Mouse (Mus musculus): Measurements from ENCODE around the gene Sh2d3c.

Sh2d3c gene

DNA sequence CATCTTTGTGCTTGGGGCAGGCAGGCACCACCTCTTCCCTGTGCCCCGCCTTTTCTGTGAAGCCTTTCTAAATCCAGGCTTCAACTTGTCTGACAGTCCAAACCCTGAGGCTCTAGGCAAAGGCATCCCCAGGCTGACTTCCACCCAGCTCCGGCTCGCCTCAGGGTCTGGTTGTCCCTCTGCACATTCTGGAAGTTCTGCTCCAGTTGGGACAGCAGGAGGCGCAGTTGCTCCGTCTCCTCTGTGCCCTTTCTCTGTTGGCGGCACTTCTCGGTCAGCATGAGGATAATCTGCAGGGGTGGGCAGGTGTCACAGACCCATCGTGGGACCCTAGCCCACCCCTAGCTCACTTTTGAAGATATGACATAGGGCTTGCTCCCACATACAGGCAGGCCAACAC lies 58.3 kb downstream of the Sh2d3c start:
- ATAC-seq (ENCODE audit: insufficient number of reproducible peaks, low FRiP score, low TSS enrichment) = no peak

DNA sequence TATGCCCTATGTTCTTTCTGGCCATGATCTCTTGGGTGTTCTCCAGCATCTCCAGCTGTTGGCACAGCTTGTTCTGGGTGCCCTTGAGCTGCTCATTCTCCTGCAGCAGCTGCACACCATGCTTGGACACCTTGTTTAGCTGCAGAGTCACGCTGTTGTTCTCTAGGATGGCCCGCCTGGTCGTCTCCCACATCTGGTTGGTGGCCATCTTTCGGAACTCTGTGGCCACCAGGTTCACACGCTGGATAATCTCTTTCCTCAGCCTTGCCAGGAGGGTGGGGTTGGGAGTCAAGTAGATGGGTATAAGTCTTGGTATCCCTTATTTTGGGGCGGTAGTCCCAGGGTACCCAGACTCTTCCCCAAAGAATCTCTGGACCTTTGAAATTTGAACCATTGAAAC lies 58.9 kb downstream of the Sh2d3c start:
- no peak for ATAC-seq (ENCODE audit: insufficient number of reproducible peaks, low FRiP score, low TSS enrichment)

DNA sequence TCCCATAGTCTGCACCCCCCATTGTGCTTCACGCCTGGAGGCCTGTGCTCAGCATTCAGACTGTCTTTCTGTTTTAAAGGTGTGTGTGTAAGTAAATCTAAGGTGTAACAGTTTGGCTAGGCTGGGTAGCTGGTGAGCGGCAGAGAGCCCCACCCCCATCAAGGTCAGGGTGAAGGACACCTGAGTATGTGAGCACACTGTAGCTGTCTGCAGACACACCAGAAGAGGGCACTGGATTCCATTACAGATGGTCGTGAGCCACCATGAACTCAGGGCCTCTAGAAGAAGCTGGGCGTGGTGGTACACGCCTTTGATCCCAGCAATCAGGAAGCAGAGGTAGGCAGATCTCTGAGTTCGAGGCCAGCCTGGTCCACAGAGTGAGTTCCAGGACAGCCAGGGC lies 60.9 kb downstream of the Sh2d3c start:
- ATAC-seq (ENCODE audit: insufficient number of reproducible peaks, low FRiP score, low TSS enrichment) = no peak

DNA sequence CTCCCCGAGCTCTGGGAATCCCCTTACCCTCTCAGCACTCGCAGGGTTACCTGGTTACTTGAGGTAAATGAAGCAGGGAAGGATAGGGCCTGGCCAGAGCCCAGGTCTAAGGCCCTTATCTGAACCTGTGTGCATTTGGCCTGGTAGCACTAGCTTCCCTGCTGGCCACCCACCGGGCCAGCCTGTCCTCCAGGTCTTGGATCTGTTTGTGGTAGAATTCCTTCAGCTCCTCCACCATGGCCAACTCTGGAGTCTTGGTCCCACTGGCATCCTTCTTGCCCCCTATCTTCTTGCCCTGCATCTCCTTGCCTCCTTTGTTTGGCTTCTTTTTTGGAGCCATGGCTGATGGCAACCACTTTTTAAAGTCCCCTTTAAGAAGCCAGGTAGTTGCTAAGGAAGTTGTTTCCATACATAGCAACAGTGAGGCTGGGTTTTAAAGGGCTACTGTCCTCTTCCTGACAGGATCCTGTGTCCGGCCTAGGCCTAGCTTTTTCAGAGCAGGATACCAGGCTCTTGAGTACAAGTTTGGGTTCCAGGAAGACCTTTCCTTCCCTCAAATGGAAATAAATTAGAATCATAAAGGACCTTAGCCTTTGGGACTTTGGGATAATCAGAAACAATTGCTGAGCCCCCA lies 63.3 kb downstream of the Sh2d3c start, which contains the start of gene Cfap157:
TSS of gene Cfap157 (minus strand) at position 381 of the 634 bp plus-strand sequence.
- no peak for ATAC-seq (ENCODE audit: insufficient number of reproducible peaks, low FRiP score, low TSS enrichment)

DNA sequence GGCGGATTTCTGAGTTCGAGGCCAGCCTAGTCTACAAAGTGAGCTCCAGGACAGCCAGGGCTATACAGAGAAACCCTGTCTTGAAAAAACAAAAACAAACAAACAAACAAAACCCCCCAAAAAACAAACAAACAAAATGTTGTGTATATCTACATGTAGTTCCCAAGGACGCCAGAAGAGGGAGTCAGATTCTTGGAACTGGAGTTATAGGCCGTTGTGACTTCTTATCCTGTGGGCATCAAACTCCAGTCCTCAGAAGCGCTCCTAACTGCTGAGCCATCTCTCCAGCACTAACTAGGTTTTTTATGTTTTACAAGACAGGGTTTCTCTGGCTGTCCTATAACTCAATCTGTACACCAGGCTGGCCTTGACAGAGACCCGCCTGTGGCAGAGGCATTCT lies 66.3 kb downstream of the Sh2d3c start:
- ATAC-seq (ENCODE audit: insufficient number of reproducible peaks, low FRiP score, low TSS enrichment) = no peak

DNA sequence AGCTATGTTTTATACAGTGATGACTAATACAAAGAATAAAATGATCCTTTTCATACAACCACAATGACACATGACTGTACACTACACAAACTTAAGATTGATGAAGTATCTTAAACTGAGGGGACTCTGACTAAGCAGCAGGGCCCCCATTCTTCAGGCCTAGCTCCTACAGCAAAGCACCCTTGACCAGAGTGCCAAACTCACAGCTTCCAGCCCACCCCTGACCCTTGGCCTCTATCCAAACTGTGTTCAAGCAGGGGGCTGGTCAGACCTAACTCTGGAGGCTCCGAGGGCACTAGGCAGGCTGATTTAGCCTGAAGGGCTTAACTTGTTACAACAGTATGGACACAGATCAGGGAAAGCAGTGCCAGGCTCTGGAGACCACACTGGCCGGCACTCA lies 67.7 kb downstream of the Sh2d3c start:
- no peak for ATAC-seq (ENCODE audit: insufficient number of reproducible peaks, low FRiP score, low TSS enrichment)

DNA sequence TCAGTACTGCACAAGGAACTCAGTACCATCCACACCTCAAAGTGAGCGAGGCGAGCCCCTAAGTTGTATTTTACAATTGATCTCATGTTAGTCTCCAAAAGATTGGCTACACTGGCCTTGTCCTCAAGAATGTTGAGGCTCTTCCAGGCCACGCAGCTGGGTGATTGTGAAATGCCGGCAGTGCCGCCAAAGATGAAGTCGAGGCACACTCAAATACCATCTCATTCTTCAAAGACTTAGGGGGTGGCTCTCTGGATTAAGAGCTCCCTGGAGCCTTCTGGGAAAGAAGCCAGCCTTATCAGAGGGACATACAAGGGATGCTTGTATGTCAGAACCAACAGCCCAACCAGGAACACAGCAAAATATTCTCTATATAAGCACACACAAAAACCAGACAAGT lies 70.4 kb downstream of the Sh2d3c start:
- no peak for ATAC-seq (ENCODE audit: insufficient number of reproducible peaks, low FRiP score, low TSS enrichment)

DNA sequence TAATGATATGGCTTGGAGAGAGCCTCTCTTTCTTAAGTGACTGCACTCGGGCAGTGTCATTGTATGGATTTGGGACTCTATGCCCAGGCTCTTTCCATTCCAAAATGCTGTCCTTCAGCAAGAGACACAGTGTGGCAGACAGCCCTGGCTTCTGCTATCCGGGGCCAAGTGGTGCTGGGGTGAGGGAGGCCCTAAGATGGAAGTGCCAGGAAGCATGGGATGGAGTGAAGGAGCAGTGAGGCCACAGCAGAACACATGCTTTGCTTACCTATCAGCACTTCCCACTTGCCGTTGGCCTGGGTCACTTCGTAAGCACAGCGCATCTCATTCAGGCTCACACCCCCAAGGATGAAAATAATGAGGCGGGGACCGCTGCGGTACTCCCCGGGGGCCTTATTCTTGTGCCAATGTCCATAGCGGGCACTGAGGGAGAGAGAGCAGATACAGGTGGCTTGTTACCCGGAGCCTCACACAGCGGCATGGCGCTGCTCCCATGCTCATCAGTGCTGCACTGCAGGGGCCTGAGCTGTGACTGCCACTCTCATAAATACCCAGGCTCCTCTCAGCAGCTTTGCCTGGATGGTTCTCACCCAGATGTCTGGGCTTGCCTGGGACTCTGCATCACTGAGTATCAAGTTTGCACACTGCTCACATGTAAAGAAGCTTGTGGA lies 75.0 kb downstream of the Sh2d3c start:
- ATAC-seq (ENCODE audit: insufficient number of reproducible peaks, low FRiP score, low TSS enrichment) = no peak

DNA sequence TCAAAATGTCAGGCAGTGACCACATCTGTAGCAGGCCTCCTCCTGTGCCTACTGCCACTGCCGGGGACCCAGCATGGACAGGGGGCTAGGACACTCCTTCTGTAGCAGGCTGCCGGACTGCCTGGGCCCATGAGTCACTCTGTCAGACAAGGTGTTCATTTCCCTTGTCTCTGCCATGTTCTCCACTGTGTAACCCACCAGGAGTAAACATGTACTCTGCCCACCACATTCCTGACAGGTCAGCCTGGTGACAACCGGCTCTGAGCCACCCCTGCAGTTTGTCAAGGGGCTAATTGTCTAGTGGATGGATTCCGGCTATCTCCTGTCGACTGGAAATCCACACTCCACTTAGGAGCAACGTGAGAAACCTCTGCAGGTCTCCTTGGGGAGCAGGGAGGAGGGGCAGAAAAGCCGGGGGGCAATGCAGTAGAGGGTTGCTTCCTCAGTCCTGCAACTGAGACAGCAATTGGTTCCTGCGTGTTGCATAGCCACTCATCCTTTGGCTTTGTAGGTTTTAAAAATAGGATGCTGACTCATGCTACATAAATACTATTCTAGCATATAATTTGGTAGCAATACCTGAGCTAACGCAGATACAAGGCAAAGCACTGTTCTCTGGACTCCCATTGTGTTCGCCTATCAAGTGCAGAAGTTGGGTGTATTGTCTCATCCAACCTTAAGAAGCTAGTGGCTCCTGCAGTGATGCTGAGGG lies 77.6 kb downstream of the Sh2d3c start:
- no peak for ATAC-seq (ENCODE audit: insufficient number of reproducible peaks, low FRiP score, low TSS enrichment)

All from cerebellum, adult (tissue).